Mouse (Mus musculus): Measurements from ENCODE around the gene Kdm4b.

Gene Kdm4b

DNA sequence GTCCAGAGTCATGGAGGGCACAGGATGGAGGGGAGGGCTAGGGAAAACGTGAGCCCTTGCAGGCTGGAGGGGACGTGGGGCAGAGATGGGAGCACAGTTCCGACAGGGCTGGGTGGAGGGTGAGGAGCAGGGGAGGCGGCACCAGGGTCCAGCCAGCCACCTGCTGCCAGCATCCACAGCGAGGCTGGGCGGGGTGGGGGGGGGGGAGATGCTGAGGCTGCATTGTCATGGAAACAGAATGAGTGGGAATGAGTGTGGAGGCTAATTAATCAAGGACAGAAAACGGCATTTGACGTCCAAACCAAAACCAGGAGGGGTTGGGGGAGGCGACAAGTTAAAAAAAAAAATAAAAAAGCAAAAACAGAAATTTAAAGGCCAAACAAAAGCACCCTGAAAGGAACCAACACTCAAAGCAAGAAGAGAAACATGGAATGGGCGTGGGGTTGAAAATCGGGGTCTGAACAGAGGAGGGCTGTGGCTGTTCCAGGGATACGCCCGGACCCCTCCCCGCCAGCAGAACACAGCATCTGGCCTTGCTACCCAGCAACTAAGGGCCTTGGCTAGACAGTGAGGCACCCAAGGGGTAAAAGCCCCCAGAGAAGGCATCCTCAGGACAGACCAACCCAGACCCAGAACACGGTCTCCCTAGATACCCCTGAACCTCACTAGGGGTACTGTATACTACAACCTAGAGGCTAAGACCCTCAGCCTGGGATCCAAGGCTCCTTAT is 114.0 kb downstream of the Kdm4b start:
- DNase-seq (ENCODE audit: low spot score): no peak

DNA sequence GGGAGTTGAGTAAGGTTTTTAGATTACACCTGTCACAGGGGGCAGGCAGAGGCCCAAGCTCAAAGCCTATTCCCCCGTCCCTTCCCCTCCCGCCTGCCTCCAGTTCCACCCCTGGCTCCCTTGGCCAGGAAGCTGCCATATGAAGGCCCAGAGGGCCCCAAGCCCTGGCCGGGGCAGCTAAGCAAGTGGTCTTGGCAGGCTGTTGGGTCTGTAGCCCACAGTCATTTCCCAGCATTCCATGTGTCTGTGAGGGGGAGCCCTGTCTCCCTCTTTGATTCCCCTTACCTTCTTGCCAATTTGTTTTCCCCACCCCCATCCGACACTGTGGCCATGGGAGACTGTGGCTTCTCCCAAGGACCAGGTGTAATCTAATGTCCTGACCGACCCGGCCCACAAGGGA is 116.5 kb downstream of the Kdm4b start:
- no peak for DNase-seq (ENCODE audit: low spot score)

DNA sequence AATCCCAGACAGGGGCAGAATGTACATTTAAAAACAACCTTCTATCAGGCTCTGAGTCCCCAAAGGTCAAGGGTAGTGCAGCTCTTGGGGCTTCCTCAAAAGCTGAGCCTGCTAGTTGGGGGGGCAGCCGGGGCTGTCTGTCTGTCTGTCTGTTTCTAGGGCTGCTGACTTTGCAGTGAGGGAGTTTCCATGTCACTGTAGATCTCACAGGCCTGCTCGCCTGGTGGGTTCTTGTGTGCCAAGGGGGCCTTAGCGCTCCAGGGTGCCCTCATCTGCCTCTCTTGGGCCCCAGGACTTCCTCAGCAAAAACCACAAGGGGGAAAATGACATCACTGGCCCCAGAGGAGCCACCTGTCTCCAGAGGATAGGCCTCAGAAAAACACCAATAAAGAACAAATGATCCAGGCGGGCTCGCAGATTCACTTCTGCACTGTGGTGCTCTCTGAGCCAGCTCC is 117.5 kb downstream of the Kdm4b start:
- DNase-seq (ENCODE audit: low spot score): no peak

DNA sequence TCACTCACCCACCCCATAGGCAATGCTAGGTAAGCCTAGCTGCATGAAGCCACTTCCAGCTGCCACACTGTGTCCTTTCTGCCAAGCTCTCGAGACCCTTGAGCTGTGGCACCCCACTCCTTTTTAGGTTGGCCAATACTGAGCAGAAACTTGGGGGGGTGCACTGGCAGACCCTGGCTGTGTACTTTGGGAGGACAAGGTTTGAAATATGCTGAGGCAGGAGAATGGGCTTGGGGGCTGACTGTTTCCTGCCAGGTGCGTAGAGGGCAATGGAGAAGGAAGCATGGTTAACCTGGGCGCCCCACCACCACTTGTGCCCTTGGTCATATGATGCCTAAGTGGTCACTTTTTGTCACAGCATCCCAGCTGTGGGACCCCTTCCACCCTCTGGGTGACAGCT is 118.9 kb downstream of the Kdm4b start:
- no peak for DNase-seq (ENCODE audit: low spot score)

DNA sequence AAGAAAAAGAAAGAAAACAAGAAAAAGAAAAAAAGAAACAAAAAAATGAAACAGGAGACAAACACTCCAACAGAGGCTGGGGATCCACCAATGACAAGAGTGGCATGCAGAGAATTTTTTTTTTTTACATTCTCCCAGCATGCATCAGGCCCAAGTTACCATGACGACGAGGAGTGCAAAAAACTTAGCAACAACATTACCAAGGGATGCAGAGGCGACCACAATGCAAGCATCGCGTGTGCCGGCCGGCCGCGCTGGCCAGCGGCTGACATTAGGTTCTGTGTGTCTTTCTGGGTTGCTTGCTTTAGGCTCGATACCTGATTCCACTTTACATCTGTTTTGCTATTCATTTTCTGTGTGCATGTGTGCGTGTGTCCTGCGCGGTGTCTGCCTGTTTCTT is 119.5 kb downstream of the Kdm4b start:
- DNase-seq (ENCODE audit: low spot score): no peak

DNA sequence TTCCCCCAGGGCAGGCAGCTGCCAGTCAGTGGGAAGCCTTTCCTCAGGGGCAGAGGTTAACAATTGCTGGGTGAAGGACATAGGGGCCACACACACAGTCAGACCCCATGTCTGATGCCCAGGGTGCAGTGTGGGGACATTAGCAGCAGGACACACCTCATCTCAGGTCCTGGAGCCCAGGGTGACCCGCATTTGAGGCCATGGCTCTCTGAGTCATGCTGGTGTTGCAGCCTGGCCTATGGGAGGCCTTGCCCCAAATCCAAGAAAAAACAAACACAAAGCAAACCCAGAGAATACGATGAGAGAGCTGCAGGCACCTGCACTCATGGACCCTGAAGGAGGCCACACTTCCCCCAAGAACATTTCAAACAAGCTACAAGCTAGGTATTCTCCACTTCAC is 121.9 kb downstream of the Kdm4b start:
- DNase-seq (ENCODE audit: low spot score): no peak
